Mouse (Mus musculus): ENCODE data around the gene Amigo1.

- TF ChIP-seq POLR2A (IDR thresholded peaks at IDR 0.05; ENCODE audit: borderline replicate concordance, low read depth, low read length) (no peak), CTCF (IDR thresholded peaks at IDR 0.05; ENCODE audit: low read depth, low read length) (no peak)
Measured at GRCm38 (mm10) chr3:108174672-108175531, 11.2 kb upstream of the Amigo1 start.

Measured in bone marrow macrophage, adult 2 months (primary cell).